Mouse (Mus musculus) thymus, adult 2 months (tissue): ENCODE results near the gene Aff3. TPM values are rescaled to one million over a fixed set of nuclear protein-coding genes. Genes with fewer than 3 reads are reported as not detected.

Experiments used
- DNase-seq: peaks from one replicate; pipeline ENCODE4 v3.0.0; 2021
- H3K27ac ChIP-seq: fragments of 200-500 bp; 2 replicates; pipeline ENCODE4 v1.5.1; 2012; ENCODE audit warnings: low read length, control low read depth; ENCODE audit not compliant: control insufficient read depth, insufficient read depth
- H3K27me3 ChIP-seq: fragments of 200-500 bp; 2 replicates; pipeline ENCODE4 v1.6.1; 2012; ENCODE audit warnings: mild to moderate bottlenecking, low read length, moderate library complexity, mixed read lengths; ENCODE audit not compliant: control insufficient read depth, insufficient read depth
- H3K36me3 ChIP-seq: fragments of 200-500 bp; 2 replicates; pipeline ENCODE4 v1.6.1; 2012; ENCODE audit warnings: mild to moderate bottlenecking, low read length, moderate library complexity; ENCODE audit not compliant: control insufficient read depth, insufficient read depth
- H3K4me1 ChIP-seq: fragments of 200-500 bp; replicated peaks from 2 replicates; pipeline ENCODE4 v1.6.1; 2012; ENCODE audit warnings: low read length; ENCODE audit not compliant: control insufficient read depth, insufficient read depth
- H3K4me3 ChIP-seq: fragments of 200-500 bp; 2 replicates; pipeline ENCODE4 v1.5.1; 2012; ENCODE audit warnings: mild to moderate bottlenecking, low read length, control low read depth, moderate library complexity; ENCODE audit not compliant: control insufficient read depth, insufficient read depth
- CTCF ChIP-seq: fragments of 200-500 bp; IDR thresholded peaks from 2 replicates; pipeline ENCODE4 v1.5.1; 2012; ENCODE audit warnings: mild to moderate bottlenecking, control low read depth, low read length, moderate library complexity, borderline replicate concordance; ENCODE audit not compliant: control insufficient read depth, poor library complexity, insufficient read depth; ENCODE audit errors: extremely low read depth
- POLR2A ChIP-seq: fragments of 200-500 bp; IDR thresholded peaks from 2 replicates; pipeline ENCODE4 v1.6.1; 2012; ENCODE audit warnings: mild to moderate bottlenecking, low read length, control low read depth, moderate library complexity; ENCODE audit not compliant: control insufficient read depth, poor library complexity, insufficient read depth; ENCODE audit errors: extremely low read depth
- WGBS: fragments of 180-500 bp; shearing (Covaris S2); methylation state at CpG from one replicate; pipeline ENCODE4 v1.1.7; 2018; 5-methylcytosine and 5-hydroxymethylcytosine counted together
- polyA plus RNA-seq: library from polyadenylated mRNA; depleted of rRNA; stranded (reverse); fragments of >200 nt; gene quantifications from 2 replicates; pipeline ENCODE4 v1.2.3, GENCODE M21; 2012

Gene Aff3
- polyA plus RNA-seq, 1 experiment = 39.6 TPM

- peaks cover 6% of the 10 kb centered on the region; the same call in 1 of the 2 replicates for H3K4me1 ChIP-seq
- no peaks in the 10 kb centered on the region for H3K27me3 ChIP-seq
- no peak for DNase-seq
- TF ChIP-seq CTCF (no peak), POLR2A (no peak)
- no peaks in the 10 kb centered on the region for H3K36me3 ChIP-seq
- H3K4me3 ChIP-seq = no peak overlapping the region
- no peak overlapping the region for H3K27ac ChIP-seq
- 85% methylated on average over 26 of the region's 26 CpGs for WGBS
These were observed 305.9 kb downstream of the Aff3 start for GRCm38 (mm10) chr1:38358797-38359349.

GRCm38 (mm10) chr1:38357933-38358796 is 306.6 kb downstream of the Aff3 start:
- no peak for TF ChIP-seq POLR2A
- TF ChIP-seq CTCF = no peak
- Histone ChIP-seq H3K4me3 (no peak overlapping the region), H3K36me3 (no peaks in the 10 kb centered on the region), H3K4me1 (0 out of 2 replicates have a peak, but pooled peaks cover 6% of the 10 kb centered on the region), H3K27me3 (no peaks in the 10 kb centered on the region), H3K27ac (no peak overlapping the region)
- WGBS = 92% methylated on average over 10 of the region's 10 CpGs
- no peak for DNase-seq

- Histone ChIP-seq H3K4me3 (no peak overlapping the region), H3K27me3 (no peaks in the 10 kb centered on the region), H3K27ac (no peak overlapping the region), H3K36me3 (no peaks in the 10 kb centered on the region), H3K4me1 (0 out of 2 replicates have a peak, but pooled peaks cover 6% of the 10 kb centered on the region)
- DNase-seq = no peak
- TF ChIP-seq CTCF = no peak
- no peak for TF ChIP-seq POLR2A
- 93% methylated on average over 4 of the region's 4 CpGs for WGBS
These were observed 310.2 kb downstream of the Aff3 start for GRCm38 (mm10) chr1:38354585-38354984.

GRCm38 (mm10) chr1:38347346-38347745 is 317.4 kb downstream of the Aff3 start:
- no peak for TF ChIP-seq POLR2A
- no peak for TF ChIP-seq CTCF
- 91% methylated on average over 4 of the region's 4 CpGs for WGBS

DNA sequence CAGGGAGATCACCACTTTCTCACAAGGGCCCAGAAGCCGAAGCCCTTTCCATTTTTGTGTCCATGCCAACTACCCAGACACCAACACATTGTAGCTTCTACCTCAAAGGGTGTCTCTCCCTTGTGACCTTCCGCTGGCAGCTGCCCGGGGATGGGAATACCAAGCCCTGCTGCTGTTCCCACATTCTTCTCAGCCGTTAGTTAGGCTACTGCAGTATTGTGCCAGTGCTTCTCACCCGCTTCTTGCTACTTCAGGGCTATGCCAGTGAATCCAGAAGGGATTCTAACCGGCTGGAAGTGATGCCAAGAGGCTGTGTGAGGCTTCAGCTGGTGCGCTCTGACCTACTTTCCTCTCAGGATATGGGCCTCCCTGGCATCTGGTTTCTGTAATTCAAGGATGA is 330.5 kb downstream of the Aff3 start:
- H3K27me3 ChIP-seq = no peaks in the 10 kb centered on the region
- no peaks in the 10 kb centered on the region for H3K36me3 ChIP-seq
- no peaks in the 10 kb centered on the region for H3K4me1 ChIP-seq
- no peak for DNase-seq
- H3K27ac ChIP-seq = no peak overlapping the region
- H3K4me3 ChIP-seq = no peak overlapping the region
- WGBS = 97% methylated on average over 7 of the region's 7 CpGs
- no peak for TF ChIP-seq CTCF
- no peak for TF ChIP-seq POLR2A

More at GRCm38 (mm10) chr1:38347346-38347745, 317.4 kb downstream of the Aff3 start:
- no peaks in the 10 kb centered on the region for H3K27me3 ChIP-seq
- H3K36me3 ChIP-seq = no peaks in the 10 kb centered on the region
- no peak overlapping the region for H3K4me3 ChIP-seq
- no peaks in the 10 kb centered on the region for H3K4me1 ChIP-seq
- no peak for DNase-seq
- H3K27ac ChIP-seq = no peak overlapping the region

DNA sequence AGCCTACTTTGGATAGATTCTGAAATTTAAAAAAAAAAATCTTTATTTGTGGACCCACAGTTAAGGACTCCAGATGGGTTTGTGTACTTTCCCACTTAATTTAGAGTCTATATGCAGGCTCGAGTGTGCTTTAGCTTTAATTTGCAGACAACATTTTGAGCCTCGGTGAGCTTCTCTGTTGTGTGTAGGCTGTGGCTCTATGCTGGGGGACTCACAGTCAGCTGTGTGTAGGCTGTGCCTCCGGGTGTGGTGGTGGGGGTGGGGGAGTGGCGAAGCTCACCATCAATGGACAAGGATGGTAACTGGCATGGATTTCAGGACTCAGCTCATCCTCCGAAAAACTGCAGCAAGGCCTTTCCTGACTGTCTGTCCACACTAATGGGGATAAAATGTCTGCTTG is 331.8 kb downstream of the Aff3 start:
- Histone ChIP-seq H3K4me1 (no peaks in the 10 kb centered on the region), H3K4me3 (no peak overlapping the region), H3K27ac (no peak overlapping the region), H3K36me3 (no peaks in the 10 kb centered on the region), H3K27me3 (no peaks in the 10 kb centered on the region)
- DNase-seq = no peak
- WGBS = 97% methylated on average over 5 of the region's 5 CpGs
- TF ChIP-seq CTCF = no peak
- TF ChIP-seq POLR2A = no peak
